ENCODE assay signal across 8 mouse cellular contexts in the genomic region with DNA sequence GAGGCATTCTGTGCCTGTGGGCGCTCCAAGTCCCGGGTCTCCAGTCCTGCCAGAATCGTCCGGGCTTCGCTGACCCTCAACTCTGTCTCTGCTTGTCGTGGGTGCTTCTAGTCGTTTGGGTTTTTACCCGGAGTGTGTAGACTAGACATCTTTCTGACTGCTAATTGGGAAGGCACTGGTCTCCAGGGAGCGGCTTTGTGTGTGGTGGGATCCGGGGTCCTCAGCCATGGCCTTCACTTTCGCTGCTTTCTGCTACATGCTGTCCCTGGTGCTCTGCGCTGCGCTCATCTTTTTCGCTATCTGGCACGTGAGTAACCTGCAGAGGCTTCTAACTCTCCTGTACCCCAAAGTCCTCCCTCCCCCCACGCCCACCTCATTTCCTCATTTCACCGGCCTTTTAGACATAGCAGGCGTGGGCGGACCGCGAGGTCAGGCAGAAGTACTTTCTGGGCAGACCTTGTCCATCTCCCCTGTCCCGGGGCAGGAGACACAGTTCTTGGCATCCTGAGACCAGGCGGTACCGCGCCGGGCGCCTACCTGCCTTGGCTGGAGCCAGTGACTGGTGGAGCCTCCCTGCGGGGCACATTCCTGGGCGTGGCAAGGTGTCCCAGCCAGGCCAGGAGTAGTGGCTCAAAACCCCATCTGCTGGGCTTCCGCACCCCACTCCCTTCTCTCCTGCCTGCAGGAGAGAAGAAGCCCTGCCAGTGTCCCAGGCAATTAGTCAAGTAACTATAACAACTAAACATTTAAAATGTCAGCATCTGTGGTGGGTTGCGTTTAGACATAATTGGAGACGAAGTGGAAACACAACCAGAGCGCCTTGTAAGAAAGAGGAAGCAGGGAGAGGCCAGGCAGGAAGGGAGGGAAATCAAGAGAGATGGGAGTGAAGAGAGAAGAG. TPM values are rescaled to one million over a fixed set of nuclear protein-coding genes. Genes with fewer than 3 reads are reported as not detected.
A peak's percentile ranks its signal among the peaks of the same experiment; 100 is the strongest.
DNase-seq lines count a peak whose midpoint lies in the region; ATAC-seq and TF ChIP-seq lines count a peak whose summit lies in the region.

No protein-coding gene starts in this region.

- no peaks in the 10 kb centered on the region for H3K9me3 ChIP-seq in forebrain, embryonic 14.5 days (replicated peaks; ENCODE audit: control insufficient read depth, low read length)
- no peaks in the 10 kb centered on the region for H3K9me3 ChIP-seq in limb, embryonic 15.5 days

- peak; percentile 13 to 15 for DNase-seq in layer of hippocampus, postnatal 36 days
- no peak for DNase-seq in layer of hippocampus, postnatal 25 days (ENCODE audit: extremely low spot score in 1 of 2, low spot score in 1 of 2)
- DNase-seq in forebrain, embryonic 14.5 days (ENCODE audit: low spot score): no peak
- DNase-seq in cerebellum, adult 11-12 months: no peak
- DNase-seq in left cerebral cortex, adult 11 months (ENCODE audit: low spot score): no peak

- WGBS in forebrain, embryonic 14.5 days: 5% methylated on average over 33 of the region's 33 CpGs
- WGBS in limb, embryonic 15.5 days: 3% methylated on average over 33 of the region's 33 CpGs
- 3% methylated on average over 33 of the region's 33 CpGs for WGBS in olfactory bulb, adult 2 months

- peaks cover 7% of the 10 kb centered on the region for H3K27me3 ChIP-seq in forebrain, embryonic 14.5 days (replicated peaks; ENCODE audit: control insufficient read depth, insufficient read depth, low read length)
- peaks cover 50% of the 10 kb centered on the region for H3K27me3 ChIP-seq in limb, embryonic 15.5 days

- H3K4me1 ChIP-seq in brown adipose tissue, adult 24 weeks (ENCODE audit: control insufficient read depth, insufficient read depth, insufficient read length, low read length): 0 out of 2 replicates have a peak, but pooled peaks cover 2% of the 10 kb centered on the region
- H3K4me1 ChIP-seq in forebrain, embryonic 14.5 days (ENCODE audit: control insufficient read depth, insufficient read depth, low read length): peaks cover 12% of the 10 kb centered on the region
- H3K4me1 ChIP-seq in limb, embryonic 15.5 days: peaks cover 20% of the 10 kb centered on the region
- H3K4me1 ChIP-seq in olfactory bulb, adult 2 months (ENCODE audit: control insufficient read depth, insufficient read depth, low read length): peaks cover 13% of the 10 kb centered on the region

- H3K9ac ChIP-seq in forebrain, embryonic 14.5 days (ENCODE audit: low read length): peak overlapping the region; percentile 69
- H3K9ac ChIP-seq in limb, embryonic 15.5 days: peak overlapping the region; percentile 55; the same call in 1 of the 2 replicates

- peak; percentile 38 for ATAC-seq in forebrain, embryonic 14.5 days
- ATAC-seq in limb, embryonic 15.5 days (ENCODE audit: insufficient number of reproducible peaks, low FRiP score, low TSS enrichment, low read depth): no peak

- peak overlapping the region; percentile 38 for H3K4me3 ChIP-seq in brown adipose tissue, adult 24 weeks (ENCODE audit: insufficient read depth, low read depth, low read length)
- H3K4me3 ChIP-seq in forebrain, embryonic 14.5 days (ENCODE audit: low read depth, low read length): peak overlapping the region; percentile 55
- peak overlapping the region; percentile 52 for H3K4me3 ChIP-seq in limb, embryonic 15.5 days
- H3K4me3 ChIP-seq in olfactory bulb, adult 2 months (ENCODE audit: insufficient read depth, low read depth, low read length): peak overlapping the region; percentile 67

- TF ChIP-seq CTCF in olfactory bulb, adult 2 months (IDR thresholded peaks at IDR 0.05; ENCODE audit: insufficient read depth, low read depth, low read length): no peak

- H3K4me2 ChIP-seq in forebrain, embryonic 14.5 days (ENCODE audit: low read length): peak overlapping the region; percentile 99
- peak overlapping the region; percentile 99 for H3K4me2 ChIP-seq in limb, embryonic 15.5 days

- H3K27ac ChIP-seq in brown adipose tissue, adult 24 weeks (replicated peaks; ENCODE audit: low read depth, low read length): no peak overlapping the region
- H3K27ac ChIP-seq in forebrain, embryonic 14.5 days (ENCODE audit: low read depth, low read length): no peak overlapping the region; the same call in 1 of the 2 replicates
- H3K27ac ChIP-seq in limb, embryonic 15.5 days: no peak overlapping the region
- 0 out of 2 replicates have a peak overlapping the region, but pooled peaks have one; percentile 4 for H3K27ac ChIP-seq in olfactory bulb, adult 2 months (ENCODE audit: insufficient read depth, low read depth, low read length)

- TF ChIP-seq POLR2A in olfactory bulb, adult 2 months (IDR thresholded peaks at IDR 0.05; ENCODE audit: insufficient read depth, low read depth, low read length): no peak

- H3K36me3 ChIP-seq in forebrain, embryonic 14.5 days (ENCODE audit: control insufficient read depth, insufficient read depth, low read length): no peaks in the 10 kb centered on the region
- H3K36me3 ChIP-seq in limb, embryonic 15.5 days: no peaks in the 10 kb centered on the region

RNA-seq across cellular contexts. Expression of gene Cnih3, which starts 1.0 kb away (rescaled TPM):
- total RNA-seq in layer of hippocampus, postnatal 36 days (2021): 10 to 100 TPM; 53.4 to 66.8 TPM
- 10 to 100 TPM; 64.2 to 66.6 TPM for total RNA-seq in layer of hippocampus, postnatal 25 days (2021)
- not detected in 2 replicates for polyA plus RNA-seq in brown adipose tissue, adult 24 weeks (2012; ENCODE audit: insufficient read depth, insufficient read length, missing spikeins)
- polyA plus RNA-seq in forebrain, embryonic 14.5 days (2014; fragmentation: Nextera tagmentation; extraction: Ambion mirVana): 17.0 and 27.9 TPM in 2 replicates
- 0.15 and 0.63 TPM in 2 replicates for polyA plus RNA-seq in limb, embryonic 15.5 days (2015; fragmentation: Nextera tagmentation; extraction: Ambion mirVana)
- polyA plus RNA-seq in olfactory bulb, adult 2 months (2012; ENCODE audit: insufficient read depth, insufficient read length, low replicate concordance, missing spikeins): not detected in 2 replicates

Comparison
In these comparisons a context has a peak if more than half of its experiments do, and no peak if none do; other contexts are left out.
1. DNase-seq: peak in layer of hippocampus, postnatal 36 days (2 of 2); none in layer of hippocampus, postnatal 25 days (0 of 2), forebrain, embryonic 14.5 days (single experiment), cerebellum, adult 11-12 months (single experiment) and left cerebral cortex, adult 11 months (single experiment).
2. Peak in every context shown above with its lines, with median percentiles within 50 percentile points of each other: H3K4me3 ChIP-seq.